ENCODE assay signal across 9 mouse cellular contexts in the genomic region with DNA sequence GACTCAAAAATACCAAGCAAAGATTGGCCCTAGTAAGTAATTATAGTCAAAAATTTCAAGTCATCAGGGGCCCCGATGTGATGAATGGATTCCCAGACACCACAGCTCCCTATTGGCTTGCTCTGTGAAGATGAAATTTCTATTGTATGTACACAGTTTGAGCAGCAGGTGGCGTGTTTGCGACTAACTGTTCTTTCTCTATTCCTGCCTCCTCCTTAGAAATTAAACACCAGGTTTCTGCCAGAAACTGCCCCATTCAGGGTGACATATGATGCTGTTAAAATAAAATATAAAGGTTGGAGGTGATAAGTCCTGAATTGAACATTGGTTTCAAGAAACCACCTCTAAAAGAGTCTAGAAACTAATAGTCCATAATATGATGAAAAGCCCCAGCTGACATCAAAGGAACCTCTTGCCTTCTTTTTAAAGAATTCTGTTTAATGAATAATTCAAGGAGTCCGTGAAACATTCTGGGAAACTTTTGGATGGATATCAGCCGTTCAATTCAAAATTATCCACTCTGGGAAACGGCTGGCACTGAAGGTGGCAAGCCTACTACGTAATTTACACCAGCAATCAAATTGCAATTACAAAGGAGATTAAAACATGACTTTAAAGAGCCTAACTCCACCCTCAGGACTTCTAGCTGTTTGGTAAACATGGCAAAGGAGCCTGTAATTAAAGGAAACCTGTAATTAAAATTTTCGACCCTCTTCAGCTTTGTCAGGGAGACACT.
A peak's percentile ranks its signal among the peaks of the same experiment; 100 is the strongest.
DNase-seq lines count a peak whose midpoint lies in the region; ATAC-seq lines count a peak whose summit lies in the region.
"Had no signal": no experiment of that assay in that cellular context is flagged by ENCODE, and none has a peak within 500 bp of the region (broad histone marks: within the 10 kb centered on the region; RNA-seq: fewer than 3 reads in every experiment).

No protein-coding gene starts in this region.

- H3K27me3 ChIP-seq in hindbrain, embryonic 14.5 days (ENCODE audit: control insufficient read depth, insufficient read depth, low read length), result no peaks in the 10 kb centered on the region
- H3K27me3 ChIP-seq in midbrain, embryonic 11.5 days (ENCODE audit: control insufficient read depth, insufficient read depth, low read length), result no peaks in the 10 kb centered on the region
- H3K27me3 ChIP-seq: limb, embryonic 12.5 days had no signal

- H3K27ac ChIP-seq in hindbrain, embryonic 14.5 days, result no peak overlapping the region; the same call in 1 of the 2 replicates
- no peak overlapping the region for H3K27ac ChIP-seq in midbrain, embryonic 11.5 days (ENCODE audit: low read depth, low read length)
- H3K27ac ChIP-seq: limb, embryonic 12.5 days had no signal

- peak; percentile 51; the same call in 1 of the 2 replicates for ATAC-seq in hindbrain, embryonic 14.5 days (ENCODE audit: low FRiP score)
- ATAC-seq in midbrain, embryonic 11.5 days (ENCODE audit: low FRiP score), result peak; percentile 87
- no peak for ATAC-seq in erythroid progenitor cell, adult 5-6 weeks (replicated peaks; ENCODE audit: low FRiP score, poor library complexity, severe bottlenecking)

- H3K9me3 ChIP-seq in hindbrain, embryonic 14.5 days (ENCODE audit: control insufficient read depth, low read length), result no peaks in the 10 kb centered on the region
- no peaks in the 10 kb centered on the region for H3K9me3 ChIP-seq in midbrain, embryonic 11.5 days (ENCODE audit: control insufficient read depth, low read length)
- H3K9me3 ChIP-seq: limb, embryonic 12.5 days had no signal

- H3K4me3 ChIP-seq in hindbrain, embryonic 14.5 days (replicated peaks; ENCODE audit: low read length), result no peak overlapping the region
- no peak overlapping the region for H3K4me3 ChIP-seq in midbrain, embryonic 11.5 days (ENCODE audit: low read depth, low read length)
- H3K4me3 ChIP-seq: limb, embryonic 12.5 days had no signal

- no peak overlapping the region for H3K9ac ChIP-seq in hindbrain, embryonic 14.5 days
- no peak overlapping the region for H3K9ac ChIP-seq in midbrain, embryonic 11.5 days (ENCODE audit: low read length)
- H3K9ac ChIP-seq: limb, embryonic 12.5 days had no signal

- 20% methylated on average over 8 of the region's 8 CpGs for WGBS in hindbrain, embryonic 14.5 days
- 19% methylated on average over 8 of the region's 8 CpGs for WGBS in midbrain, embryonic 11.5 days

- no peaks in the 10 kb centered on the region for H3K36me3 ChIP-seq in hindbrain, embryonic 14.5 days (replicated peaks; ENCODE audit: control insufficient read depth, insufficient read depth)
- H3K36me3 ChIP-seq in midbrain, embryonic 11.5 days (ENCODE audit: control insufficient read depth, insufficient read depth, low read length), result no peaks in the 10 kb centered on the region
- H3K36me3 ChIP-seq: limb, embryonic 12.5 days had no signal

- peak; percentile 43 to 48 for DNase-seq in cerebellum, postnatal 14 days
- no peak for DNase-seq in cerebellum, adult 9-11 months
- DNase-seq in brain, adult 2 months (ENCODE audit: low read depth, low spot score), result peak; percentile 76
- DNase-seq in hindbrain, embryonic 14.5 days (ENCODE audit: low spot score), result peak; percentile 47
- peak; percentile 90 for DNase-seq in midbrain, embryonic 11.5 days (ENCODE audit: low spot score, missing footprints)
- no peak for DNase-seq in adrenal gland, postnatal 4 days (ENCODE audit: low spot score in 2 of 2)
- no peak for DNase-seq in B cell, adult 2 months

- no peak overlapping the region for H3K4me2 ChIP-seq in hindbrain, embryonic 14.5 days (replicated peaks)
- no peak overlapping the region for H3K4me2 ChIP-seq in midbrain, embryonic 11.5 days
- H3K4me2 ChIP-seq: limb, embryonic 12.5 days had no signal

- no peaks in the 10 kb centered on the region for H3K4me1 ChIP-seq in hindbrain, embryonic 14.5 days (replicated peaks; ENCODE audit: control insufficient read depth, insufficient read depth, low read length)
- peaks cover 3% of the 10 kb centered on the region; the same call in 1 of the 2 replicates for H3K4me1 ChIP-seq in midbrain, embryonic 11.5 days (ENCODE audit: control insufficient read depth, insufficient read depth, low read length)
- H3K4me1 ChIP-seq: limb, embryonic 12.5 days had no signal

Comparison
In these comparisons a context has a peak if more than half of its experiments do, and no peak if none do; other contexts are left out.
1. DNase-seq: peak in cerebellum, postnatal 14 days (2 of 2), brain, adult 2 months (single experiment), hindbrain, embryonic 14.5 days (single experiment) and midbrain, embryonic 11.5 days (single experiment); none in cerebellum, adult 9-11 months (single experiment), adrenal gland, postnatal 4 days (0 of 2) and B cell, adult 2 months (0 of 2).